Comparison of ENCODE assay signal across 10 mouse cellular contexts in genomic region chr14:121259332-121259731, GRCm38 (mm10).
DNase-seq lines count a peak whose midpoint lies in the region; ATAC-seq and TF ChIP-seq lines count a peak whose summit lies in the region.
"Had no signal": no experiment of that assay in that cellular context is flagged by ENCODE, and none has a peak within 500 bp of the region (broad histone marks: within the 10 kb centered on the region; RNA-seq: fewer than 3 reads in every experiment).

No protein-coding gene starts in this region.

- whole genome bisulfite sequencing in forebrain, embryonic 11.5 days, result 74% methylated on average over 11 of the region's 11 CpGs
- 47% methylated on average over 11 of the region's 11 CpGs for WGBS in hindbrain, embryonic 14.5 days
- 46% methylated on average over 11 of the region's 11 CpGs for WGBS in midbrain, embryonic 14.5 days
- WGBS in liver, postnatal 0 days (ENCODE audit: insufficient replicate concordance), result 84% methylated on average over 11 of the region's 11 CpGs

- no peaks in the 10 kb centered on the region for H3K36me3 ChIP-seq in forebrain, embryonic 11.5 days (ENCODE audit: control insufficient read depth, insufficient read depth, low read length)
- H3K36me3 ChIP-seq in hindbrain, embryonic 14.5 days (replicated peaks; ENCODE audit: control insufficient read depth, insufficient read depth), result peaks cover 39% of the 10 kb centered on the region
- H3K36me3 ChIP-seq in midbrain, embryonic 14.5 days (ENCODE audit: control insufficient read depth, insufficient read depth, low read length), result peaks cover 19% of the 10 kb centered on the region
- no peaks in the 10 kb centered on the region for H3K36me3 ChIP-seq in liver, postnatal 0 days (replicated peaks; ENCODE audit: insufficient read depth, low read length)
- H3K36me3 ChIP-seq: G1E; liver, embryonic 13.5 days had no signal

- no peak for TF ChIP-seq EP300 in liver, postnatal 0 days (IDR thresholded peaks at IDR 0.05; ENCODE audit: low read depth)

- no peak overlapping the region for H3K4me2 ChIP-seq in forebrain, embryonic 11.5 days (ENCODE audit: low read depth, low read length, severe bottlenecking)
- no peak overlapping the region for H3K4me2 ChIP-seq in hindbrain, embryonic 14.5 days (replicated peaks)
- H3K4me2 ChIP-seq in midbrain, embryonic 14.5 days (ENCODE audit: low read length), result no peak overlapping the region
- H3K4me2 ChIP-seq in liver, postnatal 0 days (ENCODE audit: low read depth, low read length), result no peak overlapping the region
- H3K4me2 ChIP-seq: liver, embryonic 13.5 days had no signal

- H3K4me3 ChIP-seq in forebrain, embryonic 11.5 days (ENCODE audit: low read depth, low read length), result no peak overlapping the region
- H3K4me3 ChIP-seq in hindbrain, embryonic 14.5 days (replicated peaks; ENCODE audit: low read length), result no peak overlapping the region
- no peak overlapping the region for H3K4me3 ChIP-seq in midbrain, embryonic 14.5 days (replicated peaks; ENCODE audit: low read depth, low read length)
- no peak overlapping the region for H3K4me3 ChIP-seq in liver, postnatal 0 days (ENCODE audit: low read depth, low read length)
- H3K4me3 ChIP-seq: liver, embryonic 13.5 days had no signal

- TF ChIP-seq POLR2A in brain, embryonic 14.5 days (IDR thresholded peaks at IDR 0.05; ENCODE audit: borderline replicate concordance, extremely low read depth, insufficient read depth, insufficient read length, poor library complexity, severe bottlenecking), result no peak

- H3K9ac ChIP-seq in forebrain, embryonic 11.5 days (ENCODE audit: low read length), result no peak overlapping the region
- H3K9ac ChIP-seq in hindbrain, embryonic 14.5 days, result 0 out of 2 replicates have a peak overlapping the region, but pooled peaks have one; percentile 16
- no peak overlapping the region for H3K9ac ChIP-seq in midbrain, embryonic 14.5 days (replicated peaks; ENCODE audit: low read length)
- no peak overlapping the region for H3K9ac ChIP-seq in liver, postnatal 0 days (replicated peaks)
- H3K9ac ChIP-seq: liver, embryonic 13.5 days had no signal

- H3K27ac ChIP-seq in forebrain, embryonic 11.5 days (ENCODE audit: low read depth, low read length), result no peak overlapping the region
- no peak overlapping the region for H3K27ac ChIP-seq in hindbrain, embryonic 14.5 days
- 0 out of 2 replicates have a peak overlapping the region, but pooled peaks have one; percentile 32 for H3K27ac ChIP-seq in midbrain, embryonic 14.5 days (replicated peaks; ENCODE audit: low read depth, low read length)
- H3K27ac ChIP-seq in liver, postnatal 0 days (ENCODE audit: low read depth), result no peak overlapping the region
- H3K27ac ChIP-seq: liver, embryonic 13.5 days had no signal

- no peaks in the 10 kb centered on the region for H3K9me3 ChIP-seq in forebrain, embryonic 11.5 days (ENCODE audit: control insufficient read depth, low read length)
- no peaks in the 10 kb centered on the region for H3K9me3 ChIP-seq in hindbrain, embryonic 14.5 days (ENCODE audit: control insufficient read depth, low read length)
- no peaks in the 10 kb centered on the region for H3K9me3 ChIP-seq in midbrain, embryonic 14.5 days (ENCODE audit: control insufficient read depth, low read length)
- no peaks in the 10 kb centered on the region for H3K9me3 ChIP-seq in liver, postnatal 0 days (ENCODE audit: low read length)
- H3K9me3 ChIP-seq: G1E; liver, embryonic 13.5 days had no signal

- DNase-seq in brain, embryonic 14.5 days (ENCODE audit: low read depth), result peak; percentile 56
- no peak for DNase-seq in forebrain, embryonic 11.5 days (ENCODE audit: low spot score)
- DNase-seq in hindbrain, embryonic 14.5 days (ENCODE audit: low spot score), result peak; percentile 42
- DNase-seq in midbrain, embryonic 14.5 days, result peak; percentile 37
- DNase-seq in liver, postnatal 0 days, result no peak
- DNase-seq in adrenal gland, postnatal 36 days, result no peak
- DNase-seq: liver, embryonic 13.5 days; thymus, adult 18-20 months had no signal

- no peaks in the 10 kb centered on the region for H3K4me1 ChIP-seq in forebrain, embryonic 11.5 days (replicated peaks; ENCODE audit: control insufficient read depth, insufficient read depth, low read length)
- H3K4me1 ChIP-seq in hindbrain, embryonic 14.5 days (replicated peaks; ENCODE audit: control insufficient read depth, insufficient read depth, low read length), result no peaks in the 10 kb centered on the region
- no peaks in the 10 kb centered on the region for H3K4me1 ChIP-seq in midbrain, embryonic 14.5 days (ENCODE audit: control insufficient read depth, insufficient read depth, low read length)
- H3K4me1 ChIP-seq in liver, postnatal 0 days (ENCODE audit: insufficient read depth), result peaks cover 14% of the 10 kb centered on the region

- 0 out of 2 replicates have a peak, but pooled peaks have one; percentile 28 for ATAC-seq in forebrain, embryonic 11.5 days (replicated peaks; ENCODE audit: low FRiP score)
- ATAC-seq in hindbrain, embryonic 14.5 days (ENCODE audit: low FRiP score), result peak; percentile 25; the same call in 1 of the 2 replicates
- no peak for ATAC-seq in midbrain, embryonic 14.5 days (ENCODE audit: low FRiP score, low TSS enrichment)
- ATAC-seq in megakaryocyte-erythroid progenitor cell, adult 5-6 weeks (replicated peaks; ENCODE audit: low FRiP score, low TSS enrichment, poor library complexity, severe bottlenecking), result no peak
- no peak for ATAC-seq in liver, postnatal 0 days

- TF ChIP-seq CTCF in brain, embryonic 14.5 days (IDR thresholded peaks at IDR 0.05; ENCODE audit: borderline replicate concordance, extremely low read depth, insufficient read depth, insufficient read length), result no peak
- TF ChIP-seq CTCF in liver, postnatal 0 days (IDR thresholded peaks at IDR 0.05; ENCODE audit: low read depth), result no peak

- H3K27me3 ChIP-seq in forebrain, embryonic 11.5 days (ENCODE audit: control insufficient read depth, insufficient read depth, low read length), result no peaks in the 10 kb centered on the region
- no peaks in the 10 kb centered on the region for H3K27me3 ChIP-seq in hindbrain, embryonic 14.5 days (ENCODE audit: control insufficient read depth, insufficient read depth, low read length)
- H3K27me3 ChIP-seq in midbrain, embryonic 14.5 days (ENCODE audit: control insufficient read depth, insufficient read depth, low read length), result no peaks in the 10 kb centered on the region
- H3K27me3 ChIP-seq in liver, postnatal 0 days (ENCODE audit: insufficient read depth, low read length), result no peaks in the 10 kb centered on the region
- H3K27me3 ChIP-seq: liver, embryonic 13.5 days had no signal

Comparison
In these comparisons a context has a peak if more than half of its experiments do, and no peak if none do; other contexts are left out.
1. DNase-seq: peak in brain, embryonic 14.5 days (single experiment), hindbrain, embryonic 14.5 days (single experiment) and midbrain, embryonic 14.5 days (single experiment); none in forebrain, embryonic 11.5 days (single experiment), liver, postnatal 0 days (single experiment) and adrenal gland, postnatal 36 days (0 of 2).
2. ATAC-seq: peak in forebrain, embryonic 11.5 days (single experiment) and hindbrain, embryonic 14.5 days (single experiment); none in midbrain, embryonic 14.5 days (single experiment), megakaryocyte-erythroid progenitor cell, adult 5-6 weeks (single experiment) and liver, postnatal 0 days (single experiment).